Mouse (Mus musculus) right cerebral cortex, postnatal 10 days (tissue): Measurements from ENCODE around the gene Tmem270.

Experiments used
- DNase-seq, 2 experiments: peaks; one replicate each; pipeline ENCODE4 v3.0.0; 2021; ENCODE audit warnings: low spot score in 2 of 2

Tmem270 gene

DNA sequence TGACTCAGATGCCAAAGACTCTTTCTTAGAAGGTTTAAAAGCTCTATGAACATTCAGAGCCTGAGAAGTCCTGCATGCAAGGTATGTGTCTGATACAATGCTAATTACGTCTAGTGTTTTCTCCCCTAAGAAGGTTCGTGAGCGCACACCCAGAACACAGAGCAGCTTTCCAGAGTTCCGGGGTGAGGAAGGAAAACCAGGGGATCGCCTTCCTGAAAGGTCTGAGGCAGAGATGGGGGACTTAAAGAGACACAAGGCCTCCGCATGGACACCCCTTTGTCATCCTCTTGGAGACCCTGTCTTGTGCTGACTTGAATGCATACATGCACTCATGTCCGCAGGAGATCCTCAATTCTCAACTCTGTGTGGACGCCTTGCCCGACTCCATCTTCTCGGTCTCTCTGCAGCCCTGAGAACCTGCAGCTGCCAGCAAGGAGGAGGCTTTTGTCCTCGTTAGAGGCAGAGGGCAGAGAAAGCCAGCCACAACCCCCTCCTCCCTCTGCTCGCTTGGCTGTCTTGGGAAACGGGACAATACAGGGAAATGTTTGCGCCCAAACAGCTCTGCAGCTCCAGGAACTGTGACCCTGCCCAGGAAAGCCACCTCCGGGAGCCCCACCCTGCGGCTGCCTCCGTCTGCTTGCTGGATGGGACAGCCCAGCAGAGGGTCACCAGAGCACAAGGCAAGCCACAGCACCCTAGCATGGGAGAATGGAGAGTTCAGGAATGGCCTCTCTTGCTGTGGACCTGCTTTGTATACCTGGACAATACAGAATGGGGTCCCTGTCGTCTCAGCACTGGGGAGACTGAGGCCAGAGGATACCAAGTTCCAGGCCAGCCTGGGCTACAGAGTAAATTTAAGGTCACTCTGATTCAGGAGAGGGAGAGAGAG is 18.8 kb downstream of the Tmem270 start:
- DNase-seq, result no peak

DNA sequence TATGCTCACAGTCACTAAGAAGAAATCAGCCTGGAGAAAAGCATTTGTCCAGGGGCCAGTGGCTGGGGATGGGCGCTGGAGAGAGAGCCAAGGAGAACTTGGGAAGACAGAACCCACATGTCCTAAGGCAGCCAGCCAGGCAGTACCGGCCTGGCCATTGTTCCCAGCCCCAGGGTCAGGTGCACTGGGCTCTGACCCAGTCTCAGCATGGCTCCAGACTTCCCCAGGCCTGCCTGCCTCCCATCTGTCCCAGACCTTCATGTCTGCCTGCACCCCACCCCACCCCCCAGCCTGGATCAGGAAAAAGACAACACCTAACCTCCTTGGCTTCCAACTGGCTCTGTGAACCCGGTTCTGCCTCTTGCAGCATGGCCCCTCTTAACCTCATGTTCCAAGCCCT is 23.5 kb downstream of the Tmem270 start:
- peak in 1 of 2 experiments; percentile 29 for DNase-seq

DNA sequence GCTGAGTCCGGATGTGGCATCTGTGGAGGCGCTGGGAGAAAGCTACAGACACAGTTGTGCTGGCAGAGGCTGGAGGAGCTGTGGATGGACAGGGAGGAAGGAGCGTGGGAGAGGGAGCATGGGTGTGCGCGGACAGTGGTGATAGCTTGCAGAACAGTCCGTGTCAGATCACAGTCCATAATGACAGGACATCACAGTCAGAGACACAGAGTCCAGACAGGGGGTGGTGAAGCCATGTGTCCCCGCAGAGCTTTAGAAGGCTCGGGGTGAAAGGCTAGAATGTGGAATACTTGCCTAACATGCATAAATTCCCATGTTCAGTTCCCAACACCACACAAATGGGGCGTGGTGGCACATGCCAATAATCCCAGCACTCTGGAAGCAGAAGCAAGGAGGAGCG is 29.7 kb downstream of the Tmem270 start:
- no peak for DNase-seq

DNA sequence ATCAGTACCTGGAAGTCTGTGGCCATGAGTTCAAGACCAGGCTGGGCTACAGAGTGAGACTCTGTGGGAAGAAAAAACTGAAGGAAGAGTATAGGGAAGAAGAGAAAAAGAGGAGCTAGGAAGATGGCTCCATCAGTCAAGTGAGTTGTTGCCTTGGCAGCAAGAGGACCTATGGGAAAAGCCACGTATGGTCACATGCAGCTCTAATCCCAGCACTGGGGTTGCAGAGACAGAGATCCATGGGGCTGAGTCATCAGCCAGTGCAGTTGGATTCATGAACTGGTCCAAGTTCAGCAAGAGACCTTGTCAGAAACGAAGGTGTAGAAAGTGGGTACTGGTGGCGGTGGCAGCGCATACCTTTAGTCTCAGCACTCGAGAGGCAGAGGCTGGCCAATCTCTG is 31.3 kb downstream of the Tmem270 start:
- DNase-seq, result no peak

DNA sequence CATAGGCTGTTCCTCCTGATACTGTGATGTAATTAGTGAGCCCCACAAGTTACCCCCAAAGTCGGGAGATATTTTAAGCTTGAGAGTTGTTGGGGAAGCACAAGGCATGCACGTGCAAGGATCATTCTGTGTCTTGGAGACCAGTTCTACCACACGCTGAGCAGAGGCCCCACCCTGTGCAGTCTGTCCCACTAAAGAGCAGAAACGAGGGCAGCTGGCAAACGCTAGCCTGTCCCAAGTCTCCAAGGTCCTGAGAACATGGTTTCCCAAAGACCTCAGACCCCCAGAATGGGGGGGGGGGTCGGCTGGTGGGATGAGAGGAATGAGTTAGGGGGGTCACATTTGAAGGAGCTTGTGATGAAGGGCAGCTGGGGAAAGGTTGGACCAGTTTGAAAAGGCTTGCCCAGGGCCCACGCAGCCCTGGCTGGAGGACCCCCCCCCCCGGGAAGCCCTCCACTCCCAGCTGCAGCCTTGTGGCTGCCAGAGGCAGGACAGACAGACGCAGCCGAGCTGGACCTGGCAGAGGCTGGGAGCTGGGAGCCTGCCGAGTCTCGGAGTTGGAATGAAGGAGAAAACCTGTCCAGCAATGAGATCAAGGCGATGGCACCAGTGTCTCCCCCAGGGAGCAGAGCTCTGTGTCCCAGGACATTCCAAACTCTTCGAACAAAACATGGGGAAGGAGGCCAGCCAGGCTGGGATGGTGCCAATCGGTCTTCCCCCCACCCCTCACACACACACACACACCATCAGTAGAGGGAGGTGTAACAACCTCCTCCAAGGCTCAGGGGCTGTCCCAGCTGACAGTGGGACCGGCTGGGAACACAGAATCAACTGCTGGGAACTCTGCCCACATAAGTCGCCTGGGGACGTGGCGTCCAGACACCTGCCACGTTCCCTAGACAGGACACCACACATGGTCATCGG is 32.3 kb downstream of the Tmem270 start:
- DNase-seq, result peak; percentile 64 to 71

DNA sequence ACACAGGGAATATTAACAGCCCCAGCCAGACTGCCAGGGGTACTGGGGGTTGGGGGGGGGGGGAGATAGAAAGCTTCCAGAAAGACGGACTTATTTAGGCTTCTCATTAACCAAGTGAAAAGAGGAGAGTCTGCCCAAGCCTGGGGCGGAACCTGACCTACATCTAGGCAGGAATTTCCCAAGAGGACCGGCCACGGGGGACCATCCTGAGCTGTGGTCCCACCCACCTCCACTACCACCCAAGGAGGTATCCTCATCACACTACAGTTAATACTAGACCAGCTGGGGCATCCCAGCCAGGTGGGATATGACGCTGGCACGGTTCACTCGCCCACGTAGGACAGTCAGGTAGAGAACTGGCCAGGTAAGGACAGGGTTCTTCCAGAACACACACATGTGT is 33.5 kb downstream of the Tmem270 start:
- DNase-seq, result no peak

DNA sequence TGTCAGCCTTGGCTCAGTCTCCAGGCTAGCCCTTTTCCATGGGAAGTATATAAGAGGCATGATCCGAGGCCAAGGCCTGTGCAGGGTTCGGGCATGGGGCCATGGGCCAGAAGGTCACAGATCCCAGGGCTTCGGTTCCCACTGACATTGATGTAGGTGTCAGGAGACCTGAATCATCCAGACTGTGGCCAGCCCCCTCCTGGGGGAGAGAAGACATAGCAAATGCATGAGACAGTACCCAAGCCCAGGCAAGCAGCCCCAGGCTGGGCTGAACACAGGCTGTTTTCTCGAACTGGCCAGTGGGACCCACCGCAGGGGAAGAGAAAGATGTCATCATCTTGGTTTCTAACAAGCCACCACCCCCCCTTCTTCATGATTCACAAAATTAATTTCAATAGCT is 33.9 kb downstream of the Tmem270 start:
- DNase-seq, result no peak

DNA sequence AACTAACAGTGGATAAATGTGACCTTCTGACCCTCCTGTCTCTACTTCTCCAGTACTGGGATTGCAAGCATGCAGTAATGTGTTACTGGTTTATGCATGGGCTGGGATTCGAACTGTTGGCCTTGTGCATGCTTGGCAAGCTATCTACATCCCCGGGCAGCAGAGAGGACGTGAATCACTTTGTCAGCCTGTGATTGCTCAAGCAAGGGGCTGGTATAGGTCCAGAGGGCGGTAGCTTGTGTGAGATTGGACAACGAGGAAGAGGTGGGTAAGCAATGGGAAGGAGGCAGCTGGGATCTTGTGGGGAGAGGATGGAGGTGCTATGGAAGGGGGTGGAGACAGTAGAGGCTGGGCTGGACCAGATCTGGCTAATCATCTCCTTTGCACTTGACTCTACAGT is 38.0 kb downstream of the Tmem270 start:
- DNase-seq, result no peak

DNA sequence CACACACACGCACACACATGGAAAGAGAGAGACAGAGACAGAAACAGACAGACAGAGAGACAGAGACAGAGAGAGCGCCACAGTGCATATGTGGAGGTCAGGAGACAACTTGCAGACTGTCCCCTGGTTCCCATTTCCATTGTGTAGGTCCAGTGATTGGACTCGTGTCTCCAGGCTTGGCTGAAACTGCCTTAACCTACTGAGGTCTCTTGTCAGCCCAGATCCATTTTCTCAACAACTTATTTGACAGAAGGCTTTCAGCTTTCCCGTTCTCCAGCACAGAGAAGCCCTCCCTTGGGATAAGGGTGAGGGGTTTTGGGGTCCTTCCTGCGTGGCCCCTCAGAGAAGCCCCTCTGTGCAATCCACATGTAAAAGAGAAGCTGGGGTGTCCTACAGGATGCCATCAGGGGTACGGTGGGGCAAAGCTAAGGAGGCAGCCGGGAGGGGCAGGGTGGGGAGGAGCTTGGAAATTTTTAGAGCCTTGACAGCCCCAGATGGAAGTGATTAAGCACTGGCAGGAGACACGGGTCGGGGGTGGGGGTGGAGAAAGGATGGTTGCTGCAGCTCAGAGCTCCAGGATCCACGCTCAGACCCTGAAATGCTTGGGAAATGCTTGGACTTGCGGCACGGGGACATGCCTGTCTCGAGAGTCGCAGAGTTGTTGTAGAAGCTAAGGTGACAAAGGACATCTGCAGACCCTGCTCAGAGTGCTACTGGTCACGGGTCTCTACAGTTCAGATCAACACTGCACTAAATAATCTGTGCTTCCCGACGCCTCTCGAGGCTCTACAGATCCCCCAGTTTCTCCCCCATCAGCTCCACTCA is 39.0 kb downstream of the Tmem270 start:
- no peak for DNase-seq

DNA sequence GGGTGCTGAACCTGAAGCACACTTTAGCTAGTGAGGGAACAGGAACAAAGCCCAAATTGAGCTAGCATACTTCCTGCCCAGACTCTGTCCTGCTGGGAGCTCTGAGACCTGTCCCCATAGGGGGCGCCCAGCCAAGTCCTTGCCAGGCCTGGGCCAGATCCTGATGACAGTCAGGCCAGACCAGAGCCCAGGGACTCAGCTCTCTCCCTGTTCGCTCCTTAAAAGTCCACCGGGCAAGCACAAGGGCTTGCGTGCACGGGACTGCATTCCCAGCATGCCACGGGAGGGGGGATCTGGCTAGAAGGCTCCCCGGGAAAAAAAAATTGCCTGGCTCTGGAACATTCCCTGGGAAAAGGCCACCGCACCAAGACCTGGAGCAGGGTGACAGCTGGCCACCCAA is 41.4 kb downstream of the Tmem270 start:
- peak; percentile 40 to 59 for DNase-seq

DNA sequence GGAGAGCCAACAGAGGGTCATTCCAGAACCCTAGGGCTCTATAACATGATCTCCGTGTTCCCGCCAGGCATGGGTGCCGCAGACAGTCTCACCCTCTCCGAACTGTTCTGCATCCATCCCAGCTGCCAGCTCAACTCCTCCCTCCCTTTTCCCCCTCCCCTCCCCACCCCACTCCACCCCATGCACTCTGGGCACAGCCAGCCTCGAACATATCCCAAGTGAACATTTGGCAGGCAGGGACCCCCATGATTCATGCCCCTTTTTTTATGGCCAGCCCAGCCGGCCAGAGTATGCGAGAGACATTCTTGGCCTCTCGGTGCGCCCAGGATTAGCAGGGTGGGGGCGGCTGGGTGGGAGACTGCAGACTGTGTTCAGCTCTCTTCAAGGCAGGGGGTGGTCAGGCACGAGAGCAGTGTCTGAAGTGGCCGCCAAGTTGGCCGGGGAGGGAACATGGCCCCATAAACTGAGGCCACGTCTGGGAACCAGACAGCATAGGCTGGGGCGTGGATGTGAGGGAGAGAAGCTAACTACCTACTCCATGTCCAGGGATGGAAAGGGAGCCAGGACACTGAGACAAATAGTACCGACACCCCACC is 44.5 kb downstream of the Tmem270 start:
- no peak for DNase-seq

DNA sequence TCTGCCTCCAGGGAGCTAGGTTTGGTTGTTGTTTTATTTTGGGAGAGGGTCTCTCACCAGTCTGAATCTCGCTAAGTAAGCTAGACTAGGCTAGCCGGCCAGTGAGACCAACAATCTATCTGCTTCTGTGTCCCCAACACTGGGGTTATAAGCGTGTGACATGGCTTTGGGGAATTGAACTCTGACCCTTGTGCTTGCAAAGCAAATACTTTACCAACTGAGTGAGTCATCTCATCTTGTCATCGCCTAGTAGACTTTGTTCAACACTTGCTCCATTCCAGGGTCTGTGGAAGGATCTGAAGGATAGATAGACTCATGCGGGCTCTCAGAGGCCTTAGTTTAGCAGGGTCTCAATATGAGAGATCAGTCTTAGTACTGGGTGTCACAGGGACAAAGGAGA is 47.3 kb downstream of the Tmem270 start:
- no peak for DNase-seq

DNA sequence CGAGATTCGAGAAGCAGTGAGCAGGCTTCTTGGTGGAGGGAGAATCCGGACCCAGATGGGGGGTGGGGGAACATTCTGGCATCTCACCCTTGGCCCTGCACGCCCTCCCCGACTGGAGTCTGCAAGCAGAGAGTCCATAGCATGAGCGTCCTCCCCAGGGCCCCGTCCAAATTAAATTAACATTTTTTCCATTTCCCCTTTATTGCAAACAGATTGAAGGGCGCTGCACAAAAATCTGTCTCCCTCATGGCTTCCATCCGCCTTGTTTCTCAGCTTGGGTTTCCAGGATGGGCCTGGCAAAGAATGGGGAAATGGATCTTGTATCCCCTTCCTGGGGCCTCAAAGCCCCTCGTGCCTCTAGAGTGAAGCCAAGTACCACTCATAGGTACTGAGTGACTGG is 48.2 kb downstream of the Tmem270 start:
- DNase-seq, result no peak

DNA sequence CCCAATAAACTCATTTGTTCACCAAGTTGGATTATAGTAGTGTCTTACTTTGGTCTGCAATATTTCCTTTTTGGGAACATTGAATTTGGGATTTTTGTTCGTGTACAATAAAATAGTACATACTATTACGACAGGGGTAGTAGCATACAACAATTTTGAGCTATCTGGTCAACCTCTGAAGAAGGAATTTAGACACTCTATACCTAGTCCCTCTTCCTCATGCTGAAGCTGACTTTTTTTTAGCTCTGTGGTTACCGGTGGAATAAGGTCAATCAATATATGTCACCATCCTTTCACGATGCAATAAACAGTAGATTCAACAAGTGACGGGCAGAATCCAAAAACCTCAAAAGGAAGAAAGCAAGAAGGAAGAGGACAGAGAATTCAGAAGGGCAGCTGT is 53.7 kb downstream of the Tmem270 start:
- DNase-seq, result no peak
